Mouse (Mus musculus) intestine, postnatal 0 days (tissue): Measurements from ENCODE around the gene Il20. TPM values are rescaled to one million over a fixed set of nuclear protein-coding genes. Genes with fewer than 3 reads are reported as not detected.
A peak's percentile ranks its signal among the peaks of the same experiment; 100 is the strongest.

Experiments used
- ATAC-seq: fragments of 200-750 bp; cut with Nextera tagmentation; 2 replicates; pipeline ENCODE4 v1.8.0; 2017; ENCODE audit warnings: mild to moderate bottlenecking, moderate TSS enrichment, moderate library complexity
- H3K27ac ChIP-seq: fragments of 300-500 bp; sonication (generic); 2 replicates; pipeline ENCODE4 v1.5.1; 2014; ENCODE audit warnings: mild to moderate bottlenecking, low read depth, low read length, moderate library complexity
- H3K27me3 ChIP-seq: fragments of 300-500 bp; sonication (generic); replicated peaks from 2 replicates; pipeline ENCODE4 v1.6.1; 2014; ENCODE audit warnings: low read length, mixed read lengths; ENCODE audit not compliant: control insufficient read depth, insufficient read depth
- H3K36me3 ChIP-seq: fragments of 300-500 bp; sonication (generic); 2 replicates; pipeline ENCODE4 v1.6.1; 2014; ENCODE audit warnings: mild to moderate bottlenecking, moderate library complexity; ENCODE audit not compliant: control insufficient read depth, insufficient read depth
- H3K4me1 ChIP-seq: fragments of 300-500 bp; sonication (generic); replicated peaks from 2 replicates; pipeline ENCODE4 v1.6.1; 2014; ENCODE audit warnings: antibody characterized with exemption, low read length, mixed read lengths; ENCODE audit not compliant: control insufficient read depth, insufficient read depth
- H3K4me2 ChIP-seq: fragments of 300-500 bp; sonication (generic); replicated peaks from 2 replicates; pipeline ENCODE4 v1.6.1; 2014; ENCODE audit warnings: low read depth, mild to moderate bottlenecking, moderate library complexity
- H3K4me3 ChIP-seq: fragments of 300-500 bp; sonication (generic); 2 replicates; pipeline ENCODE4 v1.5.1; 2014; ENCODE audit warnings: low read depth, low read length
- H3K9ac ChIP-seq: fragments of 300-500 bp; sonication (generic); 2 replicates; pipeline ENCODE4 v1.6.1; 2014; ENCODE audit warnings: mild to moderate bottlenecking, low read depth, low read length
- H3K9me3 ChIP-seq: fragments of 300-500 bp; sonication (generic); 2 replicates; pipeline ENCODE4 v1.6.1; 2016; ENCODE audit warnings: mixed run types; ENCODE audit not compliant: control insufficient read depth
- CTCF ChIP-seq: sonication (generic); IDR thresholded peaks from 2 replicates; pipeline ENCODE4 v1.5.1; 2016; ENCODE audit warnings: low read depth, mild to moderate bottlenecking, control low read depth, antibody characterized with exemption, moderate library complexity
- WGBS: fragments of 180-500 bp; shearing (Covaris S2); extraction: QIAGEN DNeasy Blood & Tissue Kit; methylation state at CpG from one replicate; pipeline ENCODE4 v1.1.7; 2014; 5-methylcytosine and 5-hydroxymethylcytosine counted together
- polyA plus RNA-seq: library from polyadenylated mRNA; unstranded; fragments of >200 nt; fragmentation: Nextera tagmentation; extraction: Ambion mirVana; gene quantifications from 2 replicates; pipeline ENCODE4 v1.2.1, GENCODE M21; 2015

Gene Il20
- polyA plus RNA-seq, 1 experiment from 2014 or later = not detected

DNA sequence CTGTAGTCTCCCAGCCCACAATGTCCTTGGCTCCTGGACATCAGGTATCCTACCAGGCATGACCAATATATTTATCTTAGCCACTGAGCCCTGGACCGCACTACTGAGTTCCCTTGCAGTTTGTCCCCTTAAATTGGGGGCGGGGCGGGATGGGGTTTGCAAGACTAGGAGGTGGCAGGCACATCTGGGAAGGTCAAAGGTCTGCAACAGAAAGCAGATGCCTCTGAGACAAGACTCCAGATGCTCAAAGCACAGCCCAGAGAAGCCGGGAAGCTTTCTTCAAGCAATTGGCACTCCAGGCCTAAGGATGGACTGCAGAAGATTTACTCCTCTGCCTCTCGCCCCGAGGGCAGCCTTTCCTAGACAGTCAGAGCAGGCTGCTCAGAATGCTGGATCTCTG is 25.1 kb upstream of the Il20 start:
- Histone ChIP-seq H3K4me1 (0 out of 2 replicates have a peak, but pooled peaks cover 2% of the 10 kb centered on the region), H3K27me3 (no peaks in the 10 kb centered on the region), H3K36me3 (no peaks in the 10 kb centered on the region), H3K4me2 (no peak overlapping the region), H3K9me3 (no peaks in the 10 kb centered on the region), H3K9ac (no peak overlapping the region), H3K27ac (no peak overlapping the region), H3K4me3 (no peak overlapping the region)
- ATAC-seq = no peak
- WGBS = 53% methylated on average over 6 of the region's 6 CpGs
- TF ChIP-seq CTCF = no peak

DNA sequence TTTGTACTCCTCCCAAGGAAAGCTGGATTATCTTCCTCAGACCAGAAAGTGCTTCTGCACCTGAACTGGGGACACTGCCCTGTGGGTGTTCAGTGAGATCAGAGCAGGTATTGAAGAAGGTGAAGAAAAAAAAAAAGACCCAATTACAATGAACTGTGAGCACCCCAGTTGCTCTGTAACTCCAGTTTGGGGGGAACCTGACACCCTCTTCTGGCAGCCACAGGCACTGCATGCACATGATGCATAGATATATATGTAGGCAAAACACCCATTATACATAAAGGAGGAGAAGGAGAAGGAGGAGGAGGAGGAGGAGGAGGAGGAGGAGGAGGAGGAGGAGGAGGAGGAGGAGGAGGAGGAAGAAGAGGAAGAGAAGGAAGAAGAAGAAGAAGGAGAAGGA is 15.2 kb upstream of the Il20 start:
- H3K9me3 ChIP-seq = no peaks in the 10 kb centered on the region
- no peak overlapping the region for H3K9ac ChIP-seq
- no peak overlapping the region for H3K27ac ChIP-seq
- no peak overlapping the region for H3K4me2 ChIP-seq
- no peaks in the 10 kb centered on the region for H3K27me3 ChIP-seq
- no peaks in the 10 kb centered on the region for H3K4me1 ChIP-seq
- peak; percentile 49 for TF ChIP-seq CTCF
- no peak for ATAC-seq
- H3K36me3 ChIP-seq = no peaks in the 10 kb centered on the region
- H3K4me3 ChIP-seq = no peak overlapping the region

GRCm38 (mm10) chr1:130918323-130918980 is 7.2 kb upstream of the Il20 start:
- no peak overlapping the region for H3K4me2 ChIP-seq
- H3K4me1 ChIP-seq = no peaks in the 10 kb centered on the region
- H3K9me3 ChIP-seq = no peaks in the 10 kb centered on the region
- peak; percentile 59 for ATAC-seq
- H3K4me3 ChIP-seq = no peak overlapping the region
- no peak overlapping the region for H3K27ac ChIP-seq
- 18% methylated on average over 1 of the region's 1 CpGs for WGBS
- H3K36me3 ChIP-seq = no peaks in the 10 kb centered on the region
- no peak for TF ChIP-seq CTCF
- H3K27me3 ChIP-seq = no peaks in the 10 kb centered on the region
- no peak overlapping the region for H3K9ac ChIP-seq

DNA sequence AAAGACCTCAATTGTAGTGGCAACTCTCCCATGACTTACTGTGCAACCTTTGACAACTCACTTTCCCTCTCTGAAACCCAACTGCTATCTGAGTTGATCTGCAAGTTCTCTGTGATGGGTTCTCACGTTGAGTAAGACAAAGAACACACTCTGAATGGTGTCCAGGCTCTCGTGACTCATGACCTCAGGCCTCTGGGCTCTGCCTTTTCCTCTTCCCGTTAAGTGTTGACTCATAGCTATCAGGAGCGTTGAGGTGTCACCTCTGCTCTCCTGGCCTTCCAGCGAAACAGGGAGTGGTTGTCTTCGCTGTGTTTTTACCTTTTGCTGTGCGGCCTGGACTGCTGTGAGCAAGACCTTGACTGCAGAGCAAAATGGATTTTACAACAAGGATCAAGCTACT is 8.7 kb downstream of the Il20 start:
- no peaks in the 10 kb centered on the region for H3K27me3 ChIP-seq
- H3K4me3 ChIP-seq = no peak overlapping the region
- no peaks in the 10 kb centered on the region for H3K4me1 ChIP-seq
- H3K36me3 ChIP-seq = no peaks in the 10 kb centered on the region
- no peak; the same call in 1 of the 2 replicates for ATAC-seq
- 59% methylated on average over 7 of the region's 7 CpGs for WGBS
- H3K4me2 ChIP-seq = no peak overlapping the region
- no peaks in the 10 kb centered on the region for H3K9me3 ChIP-seq
- TF ChIP-seq CTCF = no peak
- H3K9ac ChIP-seq = no peak overlapping the region
- H3K27ac ChIP-seq = no peak overlapping the region

- Histone ChIP-seq H3K4me1 (no peaks in the 10 kb centered on the region), H3K4me2 (no peak overlapping the region), H3K27ac (no peak overlapping the region), H3K4me3 (no peak overlapping the region), H3K27me3 (no peaks in the 10 kb centered on the region), H3K9me3 (no peaks in the 10 kb centered on the region), H3K9ac (no peak overlapping the region), H3K36me3 (no peaks in the 10 kb centered on the region)
- no peak for ATAC-seq
- TF ChIP-seq CTCF = no peak
- WGBS = 72% methylated on average over 6 of the region's 6 CpGs
Measured at GRCm38 (mm10) chr1:130894468-130894867, 16.8 kb downstream of the Il20 start.

GRCm38 (mm10) chr1:130893329-130894040 is 17.8 kb downstream of the Il20 start:
- no peak for ATAC-seq
- no peaks in the 10 kb centered on the region for H3K9me3 ChIP-seq
- no peak overlapping the region for H3K27ac ChIP-seq
- 78% methylated on average over 9 of the region's 9 CpGs for WGBS
- no peak overlapping the region for H3K4me2 ChIP-seq
- no peaks in the 10 kb centered on the region for H3K27me3 ChIP-seq
- H3K9ac ChIP-seq = no peak overlapping the region
- no peaks in the 10 kb centered on the region for H3K4me1 ChIP-seq
- no peak for TF ChIP-seq CTCF
- H3K36me3 ChIP-seq = no peaks in the 10 kb centered on the region
- H3K4me3 ChIP-seq = no peak overlapping the region
